Mouse (Mus musculus) spleen, adult 12 weeks (tissue): ENCODE results near the gene Olfm4.

Experiments
- DNase-seq: peaks from one replicate; pipeline ENCODE4 v3.0.0; 2022; ENCODE audit warnings: low spot score

Olfm4 gene

DNA sequence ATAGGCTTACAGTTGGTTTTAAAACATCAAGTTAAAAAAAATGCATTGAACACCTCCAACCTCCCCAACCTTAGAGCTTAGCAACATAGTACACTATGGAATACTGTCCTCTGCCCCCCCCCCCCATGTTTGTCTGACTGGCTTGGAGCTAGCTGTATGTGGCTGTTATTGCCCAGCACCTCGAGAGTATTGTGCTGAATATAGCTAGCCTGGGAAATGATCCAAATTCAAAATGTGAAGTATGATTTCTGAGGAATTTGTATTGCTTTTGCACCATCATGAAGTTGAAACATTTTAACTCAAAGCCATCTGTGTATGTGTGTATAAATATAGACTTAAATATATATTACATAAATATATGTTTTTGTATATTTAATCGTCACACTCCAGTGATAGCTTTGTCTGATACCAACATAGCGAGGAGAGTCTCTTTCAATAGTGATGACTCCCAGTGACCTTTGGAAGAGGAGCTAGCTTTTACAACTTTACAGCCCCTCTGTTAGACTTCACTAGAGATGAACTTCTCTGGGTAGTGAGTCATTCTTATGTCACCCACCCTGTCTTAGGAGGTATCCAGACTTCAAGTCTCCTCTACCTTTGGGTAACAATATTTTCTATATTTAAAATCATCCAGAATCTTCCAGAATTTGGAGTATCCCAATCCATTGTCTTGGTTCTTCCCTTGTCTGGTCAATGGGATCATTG, 45.6 kb downstream of the Olfm4 start:
- no peak for DNase-seq

- no peak for DNase-seq
Observed at GRCm38 (mm10) chr14:80039645-80040272, 55.9 kb downstream of the Olfm4 start.

- DNase-seq: no peak
Observed at GRCm38 (mm10) chr14:80046104-80046734, 62.3 kb downstream of the Olfm4 start.

DNA sequence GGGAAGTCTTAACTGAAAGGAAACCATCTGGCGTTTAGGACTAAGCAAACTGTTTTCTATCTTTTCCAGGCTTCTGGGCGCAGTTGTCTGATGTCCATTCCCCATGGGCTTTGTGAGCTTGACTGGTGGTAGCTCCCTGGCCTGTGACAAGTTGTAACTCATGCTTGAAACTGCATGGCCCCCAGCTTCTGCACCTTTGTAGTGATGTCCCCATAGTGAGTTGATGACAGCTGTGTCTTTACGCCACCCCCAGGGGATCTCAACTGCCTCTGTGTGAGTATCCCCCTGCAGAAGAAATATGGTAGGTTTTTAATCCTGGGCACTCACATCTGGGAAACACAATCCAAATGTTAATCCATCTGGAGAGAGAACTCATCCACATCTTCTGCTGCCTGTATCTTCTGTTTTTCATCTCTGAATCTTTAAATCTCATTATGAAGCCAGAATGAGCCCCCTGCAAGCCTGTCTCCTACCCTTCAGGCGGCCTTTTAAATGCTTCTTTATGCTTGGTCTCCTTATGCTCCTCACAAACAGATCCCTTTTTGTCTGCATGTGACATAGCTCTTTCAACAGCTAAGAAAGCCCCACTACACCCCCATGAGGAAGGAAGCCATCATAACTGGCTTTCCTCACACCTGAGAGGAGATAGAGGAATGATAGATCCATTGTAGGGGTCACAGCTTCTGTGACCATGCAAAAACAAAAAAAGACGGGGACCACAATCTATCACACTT, 63.7 kb downstream of the Olfm4 start:
- no peak for DNase-seq

- DNase-seq: no peak
Observed at GRCm38 (mm10) chr14:80055725-80056124, 71.8 kb downstream of the Olfm4 start.

- DNase-seq: no peak
Observed at GRCm38 (mm10) chr14:80061686-80062085, 77.8 kb downstream of the Olfm4 start.

GRCm38 (mm10) chr14:80062896-80063295, 79.0 kb downstream of the Olfm4 start:
- DNase-seq: no peak

- no peak for DNase-seq
Observed at GRCm38 (mm10) chr14:80070580-80070979, 86.7 kb downstream of the Olfm4 start.
